Mouse (Mus musculus): ENCODE measurements around the gene Rnase2b. TPM values are rescaled to one million over a fixed set of nuclear protein-coding genes. Genes with fewer than 3 reads are reported as not detected.

The Rnase2b gene
- polyA plus RNA-seq, 1 experiment from 2014 or later = not detected

GRCm38 (mm10) chr14:51142119-51142518 lies 19.9 kb upstream of the Rnase2b start:
- Histone ChIP-seq H3K9me3 (no peaks in the 10 kb centered on the region), H3K4me2 (replicated peaks) (no peak overlapping the region), H3K27me3 (no peaks in the 10 kb centered on the region), H3K9ac (no peak overlapping the region), H3K4me3 (no peak overlapping the region), H3K4me1 (no peaks in the 10 kb centered on the region), H3K36me3 (no peaks in the 10 kb centered on the region), H3K27ac (no peak overlapping the region)
- WGBS = 84% methylated on average over 4 of the region's 4 CpGs
- no peak for ATAC-seq (ENCODE audit: low FRiP score, low read depth)

DNA sequence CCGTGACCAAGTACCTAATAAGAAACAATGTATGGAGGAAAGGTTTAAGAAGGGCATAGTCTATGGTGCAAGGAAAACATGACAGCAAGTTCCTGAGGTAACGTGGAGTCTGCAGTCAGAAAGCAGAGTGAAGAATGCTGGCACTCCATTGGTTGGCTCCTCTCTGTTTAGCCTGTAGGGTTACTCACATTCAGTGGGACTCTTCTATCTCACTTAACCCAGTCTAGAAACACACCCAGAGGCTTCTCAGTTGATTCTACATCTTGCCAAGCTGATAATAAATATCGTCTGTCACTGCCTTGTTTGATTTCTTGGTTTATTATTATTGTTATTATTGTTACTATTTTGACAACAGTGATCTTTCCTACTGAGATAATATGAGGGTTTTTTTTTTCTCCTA lies 19.5 kb upstream of the Rnase2b start:
- no peak overlapping the region for H3K4me3 ChIP-seq
- 80% methylated on average over 3 of the region's 3 CpGs for WGBS
- no peak for ATAC-seq (ENCODE audit: low FRiP score, low read depth)
- no peak overlapping the region for H3K4me2 ChIP-seq (replicated peaks)
- no peaks in the 10 kb centered on the region for H3K9me3 ChIP-seq
- no peaks in the 10 kb centered on the region for H3K4me1 ChIP-seq
- no peaks in the 10 kb centered on the region for H3K27me3 ChIP-seq
- H3K9ac ChIP-seq = no peak overlapping the region
- H3K36me3 ChIP-seq = no peaks in the 10 kb centered on the region
- H3K27ac ChIP-seq = no peak overlapping the region

GRCm38 (mm10) chr14:51143287-51143686 lies 18.8 kb upstream of the Rnase2b start:
- Histone ChIP-seq H3K4me3 (no peak overlapping the region), H3K4me2 (replicated peaks) (no peak overlapping the region), H3K27ac (no peak overlapping the region), H3K27me3 (no peaks in the 10 kb centered on the region), H3K9me3 (no peaks in the 10 kb centered on the region), H3K9ac (no peak overlapping the region), H3K36me3 (no peaks in the 10 kb centered on the region), H3K4me1 (no peaks in the 10 kb centered on the region)
- ATAC-seq (ENCODE audit: low FRiP score, low read depth) = no peak
- WGBS = 82% methylated on average over 4 of the region's 4 CpGs

DNA sequence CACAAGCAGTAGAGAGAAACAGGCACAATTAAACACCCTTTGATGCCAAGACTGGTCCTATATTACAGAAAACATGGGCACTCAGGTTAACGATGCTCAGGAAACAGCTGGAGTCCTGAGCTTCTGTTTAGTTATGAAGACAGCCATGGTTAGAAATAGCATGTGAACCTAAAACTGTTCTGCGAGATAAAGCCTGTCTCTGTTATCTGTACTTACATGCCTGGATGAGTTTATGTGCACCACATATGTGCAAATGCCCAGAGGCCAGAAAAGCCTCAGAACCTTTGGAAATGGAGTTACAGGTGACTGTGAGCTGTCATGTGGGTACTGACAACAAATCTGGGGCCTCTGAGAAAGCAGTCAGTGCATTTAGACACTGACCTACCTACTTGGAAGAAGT lies 18.1 kb upstream of the Rnase2b start:
- no peak for ATAC-seq (ENCODE audit: low FRiP score, low read depth)
- Histone ChIP-seq H3K27ac (no peak overlapping the region), H3K4me3 (no peak overlapping the region), H3K9me3 (no peaks in the 10 kb centered on the region), H3K36me3 (no peaks in the 10 kb centered on the region), H3K4me2 (replicated peaks) (no peak overlapping the region), H3K27me3 (no peaks in the 10 kb centered on the region), H3K9ac (no peak overlapping the region), H3K4me1 (no peaks in the 10 kb centered on the region)
- WGBS = 66% methylated on average over 2 of the region's 2 CpGs

GRCm38 (mm10) chr14:51144451-51144850 lies 17.6 kb upstream of the Rnase2b start:
- no peak overlapping the region for H3K4me2 ChIP-seq (replicated peaks)
- no peak overlapping the region for H3K4me3 ChIP-seq
- no peaks in the 10 kb centered on the region for H3K4me1 ChIP-seq
- no peak overlapping the region for H3K27ac ChIP-seq
- no peak for ATAC-seq (ENCODE audit: low FRiP score, low read depth)
- H3K9ac ChIP-seq = no peak overlapping the region
- H3K36me3 ChIP-seq = no peaks in the 10 kb centered on the region
- H3K9me3 ChIP-seq = no peaks in the 10 kb centered on the region
- WGBS = 94% methylated on average over 4 of the region's 4 CpGs
- H3K27me3 ChIP-seq = no peaks in the 10 kb centered on the region

DNA sequence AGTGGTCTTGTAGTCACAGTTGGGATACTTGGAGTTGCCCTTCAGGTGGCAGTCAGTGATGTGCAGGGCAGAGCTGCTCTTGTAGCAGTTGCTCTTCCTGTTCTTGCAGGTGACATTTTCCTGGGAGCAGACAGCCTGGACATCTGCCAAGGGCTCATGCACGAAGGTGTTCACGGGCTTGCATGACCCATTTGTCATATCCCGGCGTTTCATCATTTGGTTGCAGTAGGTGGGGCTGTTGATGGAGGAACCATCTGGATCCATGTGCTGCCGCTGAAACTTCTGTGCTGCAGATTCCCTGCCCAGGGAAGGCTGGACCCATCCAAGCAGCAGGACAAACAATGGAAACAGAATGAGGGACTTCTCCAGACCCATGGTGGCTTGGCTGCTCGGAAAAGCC lies 16.5 kb upstream of the Rnase2b start:
- Histone ChIP-seq H3K9ac (no peak overlapping the region), H3K4me2 (replicated peaks) (no peak overlapping the region), H3K9me3 (no peaks in the 10 kb centered on the region), H3K4me1 (no peaks in the 10 kb centered on the region), H3K27me3 (no peaks in the 10 kb centered on the region), H3K27ac (no peak overlapping the region), H3K4me3 (no peak overlapping the region), H3K36me3 (no peaks in the 10 kb centered on the region)
- WGBS = 79% methylated on average over 6 of the region's 6 CpGs
- ATAC-seq (ENCODE audit: low FRiP score, low read depth) = no peak

DNA sequence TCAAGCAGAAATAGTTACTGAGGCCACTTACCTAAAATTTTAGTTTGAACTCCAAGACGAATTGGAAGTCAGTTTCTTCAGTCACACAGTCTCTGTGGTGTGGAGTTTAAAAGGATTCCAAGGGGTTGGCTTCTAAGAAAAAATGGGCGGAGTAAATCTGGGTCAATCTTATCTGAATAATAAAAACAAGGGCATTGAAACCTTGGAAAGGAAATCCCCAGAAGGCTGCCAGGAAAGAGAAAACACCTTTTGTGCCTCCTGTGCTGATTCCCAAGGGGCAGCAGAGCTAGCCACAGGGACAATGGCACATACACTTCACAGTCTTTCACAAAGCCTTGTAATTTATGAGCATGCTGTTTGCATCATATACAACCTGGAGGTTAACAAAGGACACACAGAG lies 15.4 kb upstream of the Rnase2b start, which contains the start of gene Rnase1:
Gene Rnase1 (minus strand): TSS at position 101 of the 400 bp plus-strand sequence.
- 61% methylated on average over 2 of the region's 2 CpGs for WGBS
- H3K27me3 ChIP-seq = no peaks in the 10 kb centered on the region
- no peaks in the 10 kb centered on the region for H3K4me1 ChIP-seq
- no peak for ATAC-seq (ENCODE audit: low FRiP score, low read depth)
- H3K9ac ChIP-seq = no peak within 1 kb of the TSS
- no peaks in the 10 kb centered on the region for H3K9me3 ChIP-seq
- no peaks in the 10 kb centered on the region for H3K36me3 ChIP-seq
- H3K4me2 ChIP-seq (replicated peaks) = no peak within 1 kb of the TSS
- H3K27ac ChIP-seq = no peak within 1 kb of the TSS
- H3K4me3 ChIP-seq = no peak within 1 kb of the TSS

DNA sequence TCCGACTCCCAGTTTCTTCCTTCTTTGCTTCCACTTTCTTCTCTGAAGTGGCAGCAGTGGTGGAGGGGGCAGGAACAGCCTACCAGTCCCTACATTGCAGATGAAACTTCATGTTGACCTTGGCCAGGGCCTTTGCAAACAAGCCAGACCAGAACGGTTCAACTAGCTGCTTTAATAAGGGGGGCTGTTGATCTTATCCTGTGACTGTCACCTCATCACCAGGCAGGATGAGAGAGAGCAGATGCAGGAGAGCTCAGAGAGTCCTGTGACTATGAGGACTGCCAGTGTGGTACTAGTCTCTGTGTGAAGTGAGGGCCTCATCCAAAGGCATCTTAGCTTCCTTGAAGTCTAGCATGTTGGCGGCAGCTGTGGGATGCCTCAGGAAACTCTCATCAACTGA lies 14.1 kb upstream of the Rnase2b start:
- no peaks in the 10 kb centered on the region for H3K4me1 ChIP-seq
- ATAC-seq (ENCODE audit: low FRiP score, low read depth) = no peak
- no peak overlapping the region for H3K4me2 ChIP-seq (replicated peaks)
- H3K9me3 ChIP-seq = no peaks in the 10 kb centered on the region
- H3K36me3 ChIP-seq = no peaks in the 10 kb centered on the region
- H3K9ac ChIP-seq = no peak overlapping the region
- no peak overlapping the region for H3K4me3 ChIP-seq
- no peaks in the 10 kb centered on the region for H3K27me3 ChIP-seq
- WGBS = 67% methylated on average over 3 of the region's 3 CpGs
- H3K27ac ChIP-seq = no peak overlapping the region

DNA sequence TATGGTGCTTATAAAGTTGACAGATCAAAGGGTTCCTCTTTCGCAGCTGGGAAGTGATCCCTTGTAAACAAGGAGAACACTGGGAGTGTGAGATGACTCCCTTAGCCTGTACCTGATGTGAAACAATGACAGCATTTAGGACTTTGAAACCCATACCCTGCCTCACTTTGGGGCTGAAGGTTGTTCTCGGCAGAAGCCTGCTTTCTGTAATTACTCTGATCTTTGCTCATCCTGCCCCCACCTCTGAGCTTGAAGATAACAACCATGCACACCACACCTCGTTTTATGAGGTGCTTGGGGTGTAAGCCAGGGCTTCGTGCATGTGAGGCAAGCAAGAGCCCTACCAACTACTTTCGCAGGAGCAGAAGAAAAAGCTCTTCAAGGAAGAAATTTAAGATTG lies 12.9 kb upstream of the Rnase2b start:
- Histone ChIP-seq H3K9me3 (no peaks in the 10 kb centered on the region), H3K36me3 (no peaks in the 10 kb centered on the region), H3K27ac (no peak overlapping the region), H3K4me3 (no peak overlapping the region), H3K27me3 (no peaks in the 10 kb centered on the region), H3K4me1 (no peaks in the 10 kb centered on the region), H3K9ac (no peak overlapping the region), H3K4me2 (replicated peaks) (no peak overlapping the region)
- no peak for ATAC-seq (ENCODE audit: low FRiP score, low read depth)
- 22% methylated on average over 5 of the region's 5 CpGs for WGBS

DNA sequence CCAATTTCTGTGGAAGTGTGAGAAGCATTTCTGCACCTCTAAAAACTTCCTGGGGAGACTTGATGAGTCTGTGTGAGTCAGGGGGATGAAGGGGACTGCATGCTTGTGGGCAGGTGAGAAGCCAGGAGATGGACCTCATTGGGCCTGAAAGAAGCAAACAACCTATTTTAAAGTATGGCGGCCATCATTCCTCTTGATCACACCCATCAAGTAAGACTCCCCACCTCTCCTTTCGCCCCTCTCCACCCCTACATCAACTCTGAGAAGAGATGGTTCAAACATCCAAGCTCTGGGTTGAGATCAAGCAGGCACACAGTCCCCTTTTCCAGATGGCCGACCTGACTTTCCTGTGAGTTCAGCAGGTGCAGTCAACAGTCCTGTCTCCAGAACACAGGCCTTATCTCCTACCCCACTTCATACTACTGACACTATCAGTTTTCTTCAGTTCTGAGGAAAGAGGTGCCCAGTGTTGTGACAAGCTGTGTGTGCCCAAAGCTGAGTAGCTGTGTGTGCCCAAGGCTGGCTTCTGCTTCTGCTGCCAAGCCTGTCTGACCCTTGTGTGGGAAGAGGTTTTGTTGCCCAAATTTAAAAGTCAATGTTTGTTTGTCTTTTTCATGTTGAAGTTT lies 11.7 kb upstream of the Rnase2b start:
- H3K27me3 ChIP-seq = no peaks in the 10 kb centered on the region
- H3K4me2 ChIP-seq (replicated peaks) = no peak overlapping the region
- ATAC-seq (ENCODE audit: low FRiP score, low read depth) = no peak
- no peaks in the 10 kb centered on the region for H3K9me3 ChIP-seq
- no peak overlapping the region for H3K4me3 ChIP-seq
- H3K9ac ChIP-seq = no peak overlapping the region
- no peaks in the 10 kb centered on the region for H3K36me3 ChIP-seq
- H3K27ac ChIP-seq = no peak overlapping the region
- WGBS = 90% methylated on average over 3 of the region's 3 CpGs
- no peaks in the 10 kb centered on the region for H3K4me1 ChIP-seq

DNA sequence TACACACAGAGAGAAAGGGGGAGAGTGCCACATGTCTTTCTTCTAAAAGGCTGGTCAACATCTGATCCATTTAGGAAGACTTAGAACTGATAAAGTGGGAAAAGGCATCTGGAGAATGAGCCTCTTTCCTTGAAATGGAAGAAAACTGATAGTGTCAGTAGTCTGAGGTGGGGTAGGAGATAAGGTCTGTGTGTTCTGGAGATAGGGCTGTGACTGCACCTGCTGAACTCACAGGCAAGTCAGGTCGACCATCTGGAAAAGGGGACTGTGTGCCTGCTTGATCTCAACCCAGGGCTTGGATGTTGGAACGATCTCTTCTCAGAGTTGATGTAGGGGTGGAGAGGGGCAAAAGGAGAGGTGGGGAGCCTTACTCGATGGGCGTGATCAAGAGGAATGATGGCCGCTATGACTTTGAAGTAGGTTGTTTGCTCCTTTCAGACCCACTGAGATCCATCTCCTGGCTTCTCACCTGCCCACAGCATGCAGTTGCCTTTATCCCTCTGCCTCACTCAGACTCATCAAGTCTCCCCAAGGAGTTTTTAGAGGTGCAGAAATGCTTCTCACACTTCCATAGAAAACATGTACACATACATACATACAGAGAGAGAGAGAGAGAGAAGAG lies 9.7 kb upstream of the Rnase2b start:
- Histone ChIP-seq H3K4me1 (no peaks in the 10 kb centered on the region), H3K27ac (no peak overlapping the region), H3K9ac (no peak overlapping the region), H3K4me2 (replicated peaks) (no peak overlapping the region), H3K4me3 (no peak overlapping the region), H3K9me3 (no peaks in the 10 kb centered on the region), H3K27me3 (no peaks in the 10 kb centered on the region), H3K36me3 (no peaks in the 10 kb centered on the region)
- 68% methylated on average over 5 of the region's 5 CpGs for WGBS
- no peak for ATAC-seq (ENCODE audit: low FRiP score, low read depth)

GRCm38 (mm10) chr14:51156056-51156735 lies 5.9 kb upstream of the Rnase2b start:
- Histone ChIP-seq H3K9ac (no peak overlapping the region), H3K4me3 (no peak overlapping the region), H3K4me1 (no peaks in the 10 kb centered on the region), H3K27ac (no peak overlapping the region), H3K4me2 (replicated peaks) (no peak overlapping the region), H3K9me3 (no peaks in the 10 kb centered on the region), H3K36me3 (no peaks in the 10 kb centered on the region), H3K27me3 (no peaks in the 10 kb centered on the region)
- no peak for ATAC-seq (ENCODE audit: low FRiP score, low read depth)
- WGBS = 82% methylated on average over 5 of the region's 5 CpGs

GRCm38 (mm10) chr14:51156736-51157068 lies 5.4 kb upstream of the Rnase2b start:
- no peak overlapping the region for H3K27ac ChIP-seq
- no peak overlapping the region for H3K9ac ChIP-seq
- no peaks in the 10 kb centered on the region for H3K9me3 ChIP-seq
- no peaks in the 10 kb centered on the region for H3K27me3 ChIP-seq
- no peak for ATAC-seq (ENCODE audit: low FRiP score, low read depth)
- H3K4me1 ChIP-seq = no peaks in the 10 kb centered on the region
- no peaks in the 10 kb centered on the region for H3K36me3 ChIP-seq
- WGBS = 35% methylated on average over 4 of the region's 4 CpGs
- H3K4me3 ChIP-seq = no peak overlapping the region
- no peak overlapping the region for H3K4me2 ChIP-seq (replicated peaks)

Measured in limb, embryonic 13.5 days (tissue).